Mouse (Mus musculus) heart, embryonic 10.5 days (tissue): ENCODE measurements around the gene Fbxl4. TPM values are rescaled to one million over a fixed set of nuclear protein-coding genes. Genes with fewer than 3 reads are reported as not detected.
A peak's percentile ranks its signal among the peaks of the same experiment; 100 is the strongest.

Experiments used
- DNase-seq: peaks from one replicate; pipeline ENCODE4 v3.0.0-alpha.2; 2017; ENCODE audit warnings: low spot score
- H3K27ac ChIP-seq: fragments of 300-500 bp; sonication (generic); 2 replicates; pipeline ENCODE4 v1.5.1; 2016; ENCODE audit warnings: mild to moderate bottlenecking
- H3K27me3 ChIP-seq: fragments of 300-500 bp; sonication (generic); 2 replicates; pipeline ENCODE4 v1.6.1; 2016; ENCODE audit warnings: mild to moderate bottlenecking; ENCODE audit not compliant: poor library complexity, insufficient read depth, severe bottlenecking
- H3K36me3 ChIP-seq: fragments of 300-500 bp; sonication (generic); 2 replicates; pipeline ENCODE4 v1.6.1; 2016; ENCODE audit warnings: mild to moderate bottlenecking, moderate library complexity
- H3K4me1 ChIP-seq: fragments of 300-500 bp; sonication (generic); 2 replicates; pipeline ENCODE4 v1.6.1; 2016; ENCODE audit warnings: mild to moderate bottlenecking
- H3K4me3 ChIP-seq: fragments of 300-500 bp; sonication (generic); 2 replicates; pipeline ENCODE4 v1.5.1; 2016; ENCODE audit warnings: mild to moderate bottlenecking, moderate library complexity
- H3K9me3 ChIP-seq: fragments of 300-500 bp; sonication (generic); 2 replicates; pipeline ENCODE4 v1.6.1; 2016; ENCODE audit warnings: mild to moderate bottlenecking, moderate library complexity
- WGBS: fragments of 180-500 bp; shearing (Covaris S2); methylation state at CpG from one replicate; pipeline ENCODE4 v1.1.7; 2016; 5-methylcytosine and 5-hydroxymethylcytosine counted together
- polyA plus RNA-seq: library from polyadenylated mRNA; unstranded; fragments of >200 nt; fragmentation: Nextera tagmentation; extraction: Ambion mirVana; gene quantifications from 2 replicates; pipeline ENCODE4 v1.2.1, GENCODE M21; 2016

Fbxl4 gene
- polyA plus RNA-seq, 1 experiment from 2014 or later = 9.2 TPM

DNA sequence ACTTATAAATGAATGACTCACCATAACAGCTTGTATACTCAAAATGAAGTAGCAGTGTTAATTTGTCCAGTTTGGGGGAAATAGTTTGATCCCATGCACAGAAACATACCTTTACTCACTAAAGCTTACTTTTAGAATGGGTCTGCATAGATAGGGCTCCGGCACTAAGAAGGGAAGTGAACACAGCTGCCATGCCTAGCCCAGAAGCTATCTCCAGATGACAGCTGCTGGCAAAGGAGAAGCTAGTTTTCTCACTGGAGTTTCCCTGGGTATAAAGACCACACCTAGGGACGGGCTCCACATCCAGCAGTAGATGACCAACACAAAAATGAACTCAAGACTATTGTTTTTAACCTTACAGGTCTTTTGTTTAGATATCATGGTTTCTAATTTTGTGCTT is 38.1 kb downstream of the Fbxl4 start:
- no peaks in the 10 kb centered on the region for H3K27me3 ChIP-seq
- no peaks in the 10 kb centered on the region for H3K9me3 ChIP-seq
- H3K36me3 ChIP-seq = peaks cover 16% of the 10 kb centered on the region; the same call in 1 of the 2 replicates
- whole genome bisulfite sequencing = 67% methylated on average over 2 of the region's 2 CpGs
- H3K4me3 ChIP-seq = no peak overlapping the region
- no peaks in the 10 kb centered on the region for H3K4me1 ChIP-seq
- no peak for DNase-seq
- no peak overlapping the region for H3K27ac ChIP-seq

DNA sequence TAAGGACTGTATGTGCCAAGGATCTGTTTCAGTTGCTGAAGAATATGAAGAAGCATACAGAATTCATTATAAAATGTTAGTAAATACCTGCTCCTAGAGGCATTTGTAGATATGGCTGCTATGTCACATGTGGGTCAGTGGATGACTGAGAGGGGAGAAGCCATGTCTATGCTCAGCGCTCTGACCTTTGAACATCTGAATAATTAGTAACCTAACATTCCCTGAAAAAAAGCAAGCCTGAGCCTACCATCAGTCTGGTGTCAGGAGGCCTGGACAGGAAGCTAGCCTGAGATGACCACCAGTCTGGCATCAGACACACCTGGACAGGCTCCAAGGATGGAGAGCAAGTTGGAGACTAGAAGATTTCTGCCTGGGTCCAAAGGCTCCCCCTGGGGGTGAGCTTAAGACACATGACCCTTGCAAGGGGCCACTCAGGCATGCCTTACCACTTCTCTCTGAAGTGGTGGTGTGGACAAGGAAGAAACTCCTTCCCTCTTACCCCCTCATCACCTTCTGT is 39.2 kb downstream of the Fbxl4 start:
- Histone ChIP-seq H3K9me3 (no peaks in the 10 kb centered on the region), H3K27me3 (no peaks in the 10 kb centered on the region)

DNA sequence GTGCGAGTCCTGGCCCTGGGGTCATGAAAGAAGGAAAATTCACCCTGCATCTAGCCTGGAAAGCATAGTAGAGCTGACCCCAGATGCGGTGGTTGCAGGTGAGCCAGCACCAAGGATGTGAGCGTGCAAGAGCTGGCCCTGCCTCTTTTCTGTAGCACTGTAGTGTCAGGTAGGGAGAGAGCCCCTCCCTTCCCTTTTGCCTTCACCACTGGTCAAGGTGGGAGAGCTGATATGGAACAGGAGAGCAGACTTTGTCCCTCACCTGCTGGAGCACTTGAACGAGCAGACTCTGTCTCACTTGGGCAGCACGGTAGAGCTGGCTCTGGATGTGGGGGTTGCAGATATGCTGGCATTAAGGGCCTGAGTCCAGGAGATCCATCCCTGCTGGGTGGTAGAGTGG is 39.7 kb downstream of the Fbxl4 start:
- Histone ChIP-seq H3K9me3 (no peaks in the 10 kb centered on the region), H3K27ac (no peak overlapping the region), H3K4me1 (no peaks in the 10 kb centered on the region), H3K4me3 (no peak overlapping the region), H3K27me3 (no peaks in the 10 kb centered on the region), H3K36me3 (peaks cover 21% of the 10 kb centered on the region; the same call in 1 of the 2 replicates)
- DNase-seq = no peak
- 88% methylated on average over 5 of the region's 5 CpGs for WGBS

More for the DNA sequence above, 39.2 kb downstream of the Fbxl4 start:
- no peak overlapping the region for H3K27ac ChIP-seq
- no peak overlapping the region for H3K4me3 ChIP-seq
- H3K4me1 ChIP-seq = no peaks in the 10 kb centered on the region
- H3K36me3 ChIP-seq = peaks cover 20% of the 10 kb centered on the region; the same call in 1 of the 2 replicates
- DNase-seq = no peak
- WGBS = 95% methylated on average over 1 of the region's 1 CpGs

DNA sequence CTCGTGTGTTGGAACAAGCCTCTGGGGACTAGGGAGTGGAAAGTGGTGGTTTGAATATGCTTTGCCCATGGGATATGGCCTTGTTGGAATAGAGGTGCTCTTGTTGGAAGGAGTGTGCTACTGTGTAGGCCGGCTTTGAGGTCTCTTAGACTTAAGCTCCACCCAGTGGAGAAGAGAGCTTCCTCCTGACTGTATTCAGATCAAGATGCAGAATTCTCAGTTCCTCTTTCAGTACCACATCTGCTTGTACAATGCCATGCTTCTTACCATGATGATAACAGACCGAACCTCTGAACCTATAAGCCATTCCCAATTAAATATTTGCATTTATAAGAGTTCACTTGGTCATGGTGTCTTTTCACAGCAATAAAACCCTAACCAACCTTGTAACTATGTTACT is 44.7 kb downstream of the Fbxl4 start:
- Histone ChIP-seq H3K27ac (no peak overlapping the region), H3K9me3 (no peaks in the 10 kb centered on the region), H3K27me3 (no peaks in the 10 kb centered on the region), H3K36me3 (peaks cover 20% of the 10 kb centered on the region; the same call in 1 of the 2 replicates), H3K4me3 (no peak overlapping the region), H3K4me1 (no peaks in the 10 kb centered on the region)
- WGBS = 80% methylated on average over 3 of the region's 3 CpGs
- DNase-seq = no peak

DNA sequence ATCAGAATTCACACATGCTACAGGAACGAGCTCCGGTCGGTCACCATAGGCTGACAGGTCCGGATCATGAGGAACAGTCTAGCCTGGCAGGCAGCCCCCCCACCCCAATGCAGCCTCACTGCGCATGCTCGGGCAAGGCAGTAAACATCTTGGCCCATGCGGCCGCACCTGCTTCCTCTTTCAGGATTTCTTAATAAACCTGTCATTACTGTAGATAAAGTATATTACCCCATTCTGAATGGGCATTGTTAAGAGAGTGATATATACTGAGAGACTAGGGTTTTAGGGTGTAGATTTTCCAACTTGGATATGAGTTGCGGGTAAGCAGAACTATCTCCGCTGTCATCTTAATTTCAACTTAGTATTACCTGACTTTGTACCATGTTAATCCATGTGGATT is 45.6 kb downstream of the Fbxl4 start:
- 95% methylated on average over 10 of the region's 10 CpGs for WGBS
- DNase-seq = no peak
- Histone ChIP-seq H3K9me3 (no peaks in the 10 kb centered on the region), H3K36me3 (peaks cover 16% of the 10 kb centered on the region; the same call in 1 of the 2 replicates), H3K4me3 (no peak overlapping the region), H3K27ac (no peak overlapping the region), H3K4me1 (no peaks in the 10 kb centered on the region), H3K27me3 (no peaks in the 10 kb centered on the region)

DNA sequence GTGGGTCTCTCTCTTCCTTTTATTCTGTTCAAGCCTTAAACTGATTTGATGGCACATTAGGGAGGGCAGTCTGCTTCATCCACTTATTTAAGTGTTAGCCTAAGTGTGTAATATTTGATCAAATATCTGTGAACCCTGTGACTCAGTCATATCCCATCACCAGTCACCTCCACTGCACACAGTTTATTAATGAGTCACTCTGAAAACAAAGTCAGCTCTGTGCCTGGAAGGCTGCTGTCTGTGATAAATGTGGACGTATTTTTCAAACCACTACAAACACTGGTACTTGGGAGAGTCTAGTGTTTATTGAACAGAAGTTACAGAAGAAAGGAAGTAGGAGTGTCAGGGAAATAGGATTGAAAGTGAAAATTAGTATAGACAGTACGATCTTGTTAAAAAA is 63.3 kb downstream of the Fbxl4 start:
- no peaks in the 10 kb centered on the region for H3K4me1 ChIP-seq
- no peak overlapping the region for H3K27ac ChIP-seq
- H3K36me3 ChIP-seq = peaks cover 8% of the 10 kb centered on the region; the same call in 1 of the 2 replicates
- no peaks in the 10 kb centered on the region for H3K9me3 ChIP-seq
- no peak overlapping the region for H3K4me3 ChIP-seq
- 67% methylated on average over 2 of the region's 2 CpGs for WGBS
- no peak for DNase-seq
- H3K27me3 ChIP-seq = no peaks in the 10 kb centered on the region

DNA sequence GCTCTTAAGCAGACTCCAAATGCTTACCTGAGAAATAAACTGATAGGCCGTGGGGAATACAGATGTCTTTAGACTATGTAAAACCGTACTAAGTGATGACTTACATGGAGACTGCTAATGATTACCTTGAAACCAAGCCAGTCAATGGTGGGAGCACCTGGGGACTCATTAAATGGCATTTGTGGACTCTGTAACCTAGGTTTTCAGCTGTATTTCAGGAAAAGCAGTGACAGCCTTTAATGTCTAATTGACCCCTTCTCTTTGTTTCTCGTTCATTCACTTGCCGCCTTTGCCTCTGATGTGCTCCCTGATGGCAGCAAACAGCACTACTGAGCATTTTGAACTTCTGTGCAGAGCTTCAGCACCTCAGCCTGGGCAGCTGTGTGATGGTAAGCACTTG is 65.1 kb downstream of the Fbxl4 start:
- 92% methylated on average over 4 of the region's 4 CpGs for WGBS
- H3K4me3 ChIP-seq = no peak overlapping the region
- DNase-seq = no peak

DNA sequence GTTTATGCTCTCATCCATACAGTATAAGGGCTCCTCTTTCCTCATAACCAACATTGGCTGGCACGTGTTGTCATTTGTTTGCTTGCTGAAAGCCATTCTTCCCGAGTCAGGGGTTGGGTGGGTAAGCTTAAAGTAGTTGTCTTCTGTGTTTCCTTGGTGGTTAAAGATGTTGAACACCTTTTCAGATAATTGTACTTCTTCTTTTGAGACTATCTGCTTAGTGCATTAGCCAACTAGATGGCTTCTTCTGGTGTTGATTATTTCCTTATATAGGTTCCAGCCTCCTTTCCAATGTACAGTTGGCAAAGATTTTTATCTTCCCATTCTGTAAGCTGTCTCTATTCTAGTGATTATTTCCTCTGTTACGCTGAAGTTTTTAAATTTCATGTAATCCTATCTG is 70.8 kb downstream of the Fbxl4 start:
- Histone ChIP-seq H3K36me3 (peaks cover 8% of the 10 kb centered on the region; the same call in 1 of the 2 replicates), H3K4me1 (no peaks in the 10 kb centered on the region), H3K4me3 (no peak overlapping the region), H3K27ac (no peak overlapping the region), H3K27me3 (no peaks in the 10 kb centered on the region), H3K9me3 (no peaks in the 10 kb centered on the region)
- DNase-seq = no peak
- 85% methylated on average over 3 of the region's 3 CpGs for WGBS

More for the DNA sequence above, 65.1 kb downstream of the Fbxl4 start:
- Histone ChIP-seq H3K27ac (no peak overlapping the region), H3K9me3 (no peaks in the 10 kb centered on the region), H3K27me3 (no peaks in the 10 kb centered on the region), H3K36me3 (peaks cover 8% of the 10 kb centered on the region; the same call in 1 of the 2 replicates), H3K4me1 (no peaks in the 10 kb centered on the region)

DNA sequence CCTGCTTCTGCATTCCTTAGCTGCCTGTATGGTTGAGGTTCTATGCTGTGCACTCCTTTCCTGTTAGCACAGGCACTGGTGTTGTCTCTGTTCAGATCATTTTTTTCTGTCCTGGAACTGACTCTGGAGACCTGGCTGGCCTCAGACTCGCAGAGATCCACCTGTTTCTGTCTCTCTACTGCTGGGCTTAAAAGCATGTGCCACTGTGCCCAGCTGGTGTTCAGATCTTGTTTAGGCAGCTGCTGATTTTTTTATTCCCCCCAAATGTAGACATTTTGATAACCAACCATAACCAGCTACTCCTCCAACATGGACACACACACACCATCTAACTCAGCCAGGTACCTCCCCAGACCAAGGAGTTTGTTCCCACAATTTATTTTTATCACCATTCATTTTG is 112.2 kb downstream of the Fbxl4 start:
- WGBS = 73% methylated on average over 1 of the region's 1 CpGs
- H3K27ac ChIP-seq = no peak overlapping the region
- no peaks in the 10 kb centered on the region for H3K36me3 ChIP-seq
- no peak for DNase-seq
- no peaks in the 10 kb centered on the region for H3K9me3 ChIP-seq
- H3K4me3 ChIP-seq = no peak overlapping the region
- H3K27me3 ChIP-seq = peaks cover 5% of the 10 kb centered on the region; the same call in 1 of the 2 replicates
- H3K4me1 ChIP-seq = no peaks in the 10 kb centered on the region

DNA sequence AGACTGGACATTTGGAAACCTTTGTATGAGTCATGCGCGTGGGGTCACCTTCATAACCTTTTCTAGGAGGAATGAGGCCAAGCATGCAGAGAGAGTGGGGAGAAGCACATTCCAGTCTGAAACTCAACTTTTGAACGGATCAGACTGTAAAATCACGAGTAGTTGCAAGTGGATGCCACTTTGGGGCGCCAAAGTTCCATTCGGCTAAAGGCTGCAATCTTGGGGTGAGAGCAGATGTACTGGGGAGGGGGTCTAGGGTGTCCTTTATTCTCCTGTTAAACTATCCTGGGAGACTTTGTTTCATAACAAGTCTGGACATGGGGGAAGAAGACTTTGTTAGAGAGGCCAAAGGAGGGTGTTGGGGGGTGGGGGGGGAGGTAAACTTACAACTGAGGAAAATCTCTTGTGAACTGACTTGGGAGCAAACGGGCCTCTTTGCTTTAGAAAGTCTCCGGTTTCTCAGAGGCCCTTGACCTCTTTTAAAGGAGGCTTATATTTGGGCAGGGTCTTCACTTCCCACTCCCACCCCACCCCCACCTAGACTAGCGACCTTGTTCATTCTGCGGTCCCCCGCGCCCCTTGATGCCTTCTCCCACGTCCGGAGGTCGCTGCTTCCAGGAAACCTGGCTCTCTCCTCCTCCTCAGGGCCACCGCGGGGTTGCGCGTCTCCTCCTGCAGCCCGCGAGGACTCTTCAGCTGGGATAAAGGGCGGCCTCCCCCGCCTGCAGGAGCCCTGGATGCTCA is 119.8 kb downstream of the Fbxl4 start:
- Histone ChIP-seq H3K4me1 (peaks cover 12% of the 10 kb centered on the region), H3K36me3 (no peaks in the 10 kb centered on the region), H3K4me3 (peak overlapping the region; percentile 62), H3K27me3 (peaks cover 70% of the 10 kb centered on the region), H3K27ac (no peak overlapping the region), H3K9me3 (no peaks in the 10 kb centered on the region)
- WGBS = under 1% methylated on average over 23 of the region's 23 CpGs
- DNase-seq = no peak

DNA sequence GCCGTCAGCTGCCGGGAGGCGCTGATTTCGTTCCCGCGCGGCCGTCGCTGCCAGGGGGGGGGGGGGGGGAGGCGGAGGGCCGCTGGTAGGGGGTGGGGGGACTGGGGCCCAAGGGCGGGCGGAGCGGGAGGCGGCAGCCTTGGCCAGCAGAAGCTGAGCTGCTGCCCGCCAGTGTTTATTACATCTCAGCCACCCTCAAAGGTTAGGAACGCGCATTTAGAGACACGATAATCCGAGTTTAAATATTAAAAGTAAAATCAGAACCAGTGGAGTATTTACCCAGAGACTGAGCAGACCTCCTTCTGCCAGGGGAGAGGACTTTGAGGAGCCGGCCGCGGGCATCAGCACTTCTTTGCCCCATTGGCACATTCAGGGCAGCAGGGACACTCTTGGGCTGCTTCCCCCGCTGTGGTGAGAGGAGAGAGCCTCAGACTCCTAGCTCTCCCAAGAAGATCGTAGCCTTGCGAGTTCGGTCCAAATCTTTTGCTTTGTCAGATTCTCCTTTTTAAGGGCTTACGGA is 120.4 kb downstream of the Fbxl4 start:
- Histone ChIP-seq H3K27me3 (peaks cover 74% of the 10 kb centered on the region), H3K9me3 (no peaks in the 10 kb centered on the region), H3K4me1 (peaks cover 12% of the 10 kb centered on the region), H3K27ac (no peak overlapping the region), H3K36me3 (no peaks in the 10 kb centered on the region), H3K4me3 (peak overlapping the region; percentile 62)
- DNase-seq = no peak
- 2% methylated on average over 18 of the region's 28 CpGs for WGBS

DNA sequence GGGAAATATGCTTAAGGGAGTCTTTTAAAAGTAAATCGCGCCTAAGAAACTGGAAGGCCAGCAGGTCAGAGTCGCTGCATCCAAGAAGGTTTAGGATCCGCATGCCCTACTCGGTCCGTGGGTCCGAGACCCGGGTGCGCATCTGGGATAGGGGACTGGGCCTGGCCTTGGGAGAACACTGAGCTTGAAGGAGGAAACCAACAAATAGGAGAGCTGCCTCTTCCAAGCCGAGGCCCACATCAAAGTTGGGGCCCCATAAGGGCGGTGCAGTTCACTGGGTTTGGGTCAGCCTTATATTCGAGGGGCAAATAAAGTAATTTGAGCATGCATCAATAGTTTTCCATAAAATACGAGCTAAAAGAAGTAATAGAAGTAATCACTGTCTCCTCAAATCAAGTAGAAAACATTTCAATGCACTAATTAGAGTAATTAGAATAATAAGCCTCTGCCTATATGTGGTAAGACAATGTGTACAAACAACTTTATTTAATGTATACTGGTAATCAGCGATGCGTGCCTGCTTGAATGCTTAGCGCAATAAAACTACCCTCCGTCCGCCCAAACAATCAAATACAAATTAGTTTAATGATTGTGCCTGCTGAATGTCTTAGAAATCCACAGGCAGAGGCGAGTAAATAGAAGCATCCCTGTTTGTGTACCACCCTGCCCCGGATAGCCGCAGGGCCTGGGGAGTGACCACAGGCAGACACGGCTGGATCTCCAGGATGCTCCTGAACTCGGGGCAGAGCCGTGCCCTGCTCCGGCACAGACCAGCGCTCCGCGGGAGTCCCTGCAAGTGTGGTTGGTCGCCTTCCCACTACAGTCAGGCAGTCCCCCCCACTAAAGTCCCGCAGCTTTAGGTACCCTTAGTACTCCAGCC is 121.4 kb downstream of the Fbxl4 start:
- Histone ChIP-seq H3K4me1 (peaks cover 12% of the 10 kb centered on the region), H3K4me3 (peak overlapping the region; percentile 33), H3K36me3 (no peaks in the 10 kb centered on the region), H3K27ac (no peak overlapping the region), H3K27me3 (peaks cover 84% of the 10 kb centered on the region), H3K9me3 (no peaks in the 10 kb centered on the region)
- DNase-seq = no peak
- WGBS = 1% methylated on average over 30 of the region's 30 CpGs
